Mouse (Mus musculus) megakaryocyte, embryonic 14.5 days (primary cell): ENCODE measurements around the gene Krt87.

Experiments
- FLI1 ChIP-seq: IDR thresholded peaks from 2 replicates; pipeline ENCODE4 v1.6.1; 2012; ENCODE audit warnings: low read length, inconsistent platforms, mixed read lengths
- GATA1 ChIP-seq: IDR thresholded peaks from 3 replicates; pipeline ENCODE4 v1.6.1; 2012; ENCODE audit warnings: mixed read lengths, low read length, inconsistent platforms, borderline replicate concordance

- TF ChIP-seq FLI1 (no peak), GATA1 (no peak)
Measured at GRCm38 (mm10) chr15:101387176-101387575, 51.4 kb downstream of the Krt87 start.
